Mouse (Mus musculus) embryonic facial prominence, embryonic 11.5 days (tissue): ENCODE measurements around the gene Ptgds. TPM values are rescaled to one million over a fixed set of nuclear protein-coding genes. Genes with fewer than 3 reads are reported as not detected.

Source experiments
- ATAC-seq: fragments of 200-750 bp; cut with Nextera tagmentation; replicated peaks from 2 replicates; pipeline ENCODE4 v1.8.0; 2017; ENCODE audit warnings: low read depth; ENCODE audit not compliant: insufficient number of reproducible peaks, low FRiP score, low TSS enrichment
- DNase-seq: peaks from one replicate; pipeline ENCODE4 v3.0.0-alpha.2; 2015; ENCODE audit warnings: low spot score
- H3K27ac ChIP-seq: fragments of 300-500 bp; sonication (generic); replicated peaks from 2 replicates; pipeline ENCODE4 v1.5.1; 2014; ENCODE audit warnings: mild to moderate bottlenecking, low read depth, low read length, control low read depth
- H3K27me3 ChIP-seq: fragments of 300-500 bp; sonication (generic); 2 replicates; pipeline ENCODE4 v1.6.1; 2014; ENCODE audit warnings: mild to moderate bottlenecking, low read length, moderate library complexity, mixed read lengths; ENCODE audit not compliant: control insufficient read depth, insufficient read depth
- H3K36me3 ChIP-seq: fragments of 300-500 bp; sonication (generic); replicated peaks from 2 replicates; pipeline ENCODE4 v1.6.1; 2014; ENCODE audit warnings: low read depth, mild to moderate bottlenecking, low read length, moderate library complexity, mixed read lengths; ENCODE audit not compliant: control insufficient read depth, insufficient read depth
- H3K4me1 ChIP-seq: fragments of 300-500 bp; sonication (generic); 2 replicates; pipeline ENCODE4 v1.6.1; 2014; ENCODE audit warnings: low read length, mixed read lengths; ENCODE audit not compliant: control insufficient read depth, insufficient read depth
- H3K4me2 ChIP-seq: fragments of 300-500 bp; sonication (generic); 2 replicates; pipeline ENCODE4 v1.6.1; 2014; ENCODE audit warnings: low read depth, mild to moderate bottlenecking, control low read depth, low read length, moderate library complexity
- H3K4me3 ChIP-seq: fragments of 300-500 bp; sonication (generic); 2 replicates; pipeline ENCODE4 v1.5.1; 2014; ENCODE audit warnings: low read depth, low read length, control low read depth
- H3K9ac ChIP-seq: fragments of 300-500 bp; sonication (generic); replicated peaks from 2 replicates; pipeline ENCODE4 v1.6.1; 2014; ENCODE audit warnings: mild to moderate bottlenecking, control low read depth, low read length
- H3K9me3 ChIP-seq: fragments of 300-500 bp; sonication (generic); replicated peaks from 2 replicates; pipeline ENCODE4 v1.6.1; 2016; ENCODE audit warnings: mild to moderate bottlenecking, low read length, inconsistent platforms, mixed read lengths; ENCODE audit not compliant: control insufficient read depth
- WGBS: fragments of 180-500 bp; shearing (Covaris S2); extraction: QIAGEN DNeasy Blood & Tissue Kit; methylation state at CpG from one replicate; pipeline ENCODE4 v1.1.7; 2014; 5-methylcytosine and 5-hydroxymethylcytosine counted together
- polyA plus RNA-seq: library from polyadenylated mRNA; unstranded; fragments of >200 nt; fragmentation: Nextera tagmentation; extraction: Ambion mirVana; gene quantifications from 2 replicates; pipeline ENCODE4 v1.2.1, GENCODE M21; 2014

Ptgds gene
- polyA plus RNA-seq, 1 experiment from 2014 or later, result 0.28 TPM

DNA sequence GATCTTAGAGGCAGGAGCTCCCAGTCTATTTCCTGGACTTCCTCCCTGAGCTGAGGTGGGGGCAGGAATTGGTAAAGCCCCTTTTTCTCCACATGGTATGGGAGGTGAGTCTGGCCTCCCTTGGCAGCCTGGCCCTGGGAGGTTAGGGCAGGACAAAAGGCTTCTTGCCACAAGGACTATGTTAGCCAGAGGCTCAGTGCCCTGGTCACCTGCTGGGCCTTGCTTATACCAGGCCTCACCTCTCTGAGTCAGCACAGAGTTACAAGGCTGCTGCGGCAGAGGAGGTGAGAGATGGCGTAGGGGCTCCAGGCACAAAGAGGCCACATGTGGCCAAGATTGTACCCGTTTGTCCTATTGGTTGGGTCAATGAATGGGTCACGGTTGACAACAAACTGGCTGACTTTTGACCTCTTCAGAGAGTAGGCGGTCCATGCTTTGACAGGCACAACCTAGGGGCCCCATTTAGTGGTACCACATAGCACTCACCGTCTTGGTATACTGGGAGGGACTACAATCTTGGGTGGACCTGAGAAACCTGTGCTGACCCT is 38.5 kb downstream of the Ptgds start:
- WGBS, result 52% methylated on average over 6 of the region's 6 CpGs
- Histone ChIP-seq H3K9me3 (no peaks in the 10 kb centered on the region), H3K27ac (no peak overlapping the region), H3K4me1 (no peaks in the 10 kb centered on the region), H3K4me2 (no peak overlapping the region), H3K4me3 (no peak overlapping the region), H3K36me3 (no peaks in the 10 kb centered on the region), H3K9ac (no peak overlapping the region), H3K27me3 (0 out of 2 replicates have a peak, but pooled peaks cover 4% of the 10 kb centered on the region)
- DNase-seq (no peak), ATAC-seq (no peak)

DNA sequence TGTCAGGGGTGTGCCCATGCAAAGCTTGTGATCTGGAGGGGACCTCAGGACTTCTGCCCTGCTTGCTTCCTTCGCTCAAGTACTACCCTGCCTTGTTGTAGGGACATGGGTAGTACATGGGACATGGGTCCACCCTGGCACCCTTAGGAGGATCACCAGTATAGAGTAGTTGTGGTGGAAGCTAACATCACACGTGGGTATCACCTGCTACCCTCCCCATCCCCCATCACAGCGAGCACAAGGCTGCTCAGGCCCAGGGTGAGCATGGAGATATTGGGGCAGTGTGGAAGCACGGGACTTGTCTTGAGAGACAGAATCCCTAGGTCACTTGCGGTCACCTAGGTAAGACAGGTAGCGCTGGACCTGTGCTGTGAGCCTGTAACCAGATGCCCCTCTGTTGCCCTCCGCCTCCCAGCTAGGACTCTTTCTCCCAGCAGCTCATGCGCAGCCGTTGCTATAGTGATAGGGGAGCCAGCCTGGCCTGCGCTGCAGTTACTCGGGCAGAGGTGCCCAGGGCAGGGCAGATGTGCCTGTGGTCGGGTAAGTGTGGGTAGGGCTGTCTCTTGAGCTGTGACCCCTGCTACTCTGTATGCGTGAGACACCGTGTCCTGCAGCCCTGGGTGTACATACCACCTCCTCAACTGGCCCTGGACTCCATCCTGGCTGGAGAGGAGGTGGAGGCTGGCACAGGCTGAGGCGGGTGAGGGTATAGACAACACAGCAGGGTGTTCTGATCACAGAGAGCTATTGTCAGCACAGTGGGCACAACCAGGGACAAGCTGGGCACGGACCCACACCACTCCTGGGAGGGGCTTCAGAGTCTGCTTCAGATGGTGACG is 39.2 kb downstream of the Ptgds start:
- H3K27ac ChIP-seq, result no peak overlapping the region
- H3K27me3 ChIP-seq, result peaks cover 9% of the 10 kb centered on the region
- no peaks in the 10 kb centered on the region for H3K4me1 ChIP-seq
- no peak overlapping the region for H3K4me3 ChIP-seq
- no peak overlapping the region for H3K4me2 ChIP-seq
- no peaks in the 10 kb centered on the region for H3K36me3 ChIP-seq
- no peak for DNase-seq
- 66% methylated on average over 17 of the region's 17 CpGs for WGBS
- H3K9ac ChIP-seq, result no peak overlapping the region
- no peaks in the 10 kb centered on the region for H3K9me3 ChIP-seq
- ATAC-seq, result peak; percentile 29; the same call in 1 of the 2 replicates

DNA sequence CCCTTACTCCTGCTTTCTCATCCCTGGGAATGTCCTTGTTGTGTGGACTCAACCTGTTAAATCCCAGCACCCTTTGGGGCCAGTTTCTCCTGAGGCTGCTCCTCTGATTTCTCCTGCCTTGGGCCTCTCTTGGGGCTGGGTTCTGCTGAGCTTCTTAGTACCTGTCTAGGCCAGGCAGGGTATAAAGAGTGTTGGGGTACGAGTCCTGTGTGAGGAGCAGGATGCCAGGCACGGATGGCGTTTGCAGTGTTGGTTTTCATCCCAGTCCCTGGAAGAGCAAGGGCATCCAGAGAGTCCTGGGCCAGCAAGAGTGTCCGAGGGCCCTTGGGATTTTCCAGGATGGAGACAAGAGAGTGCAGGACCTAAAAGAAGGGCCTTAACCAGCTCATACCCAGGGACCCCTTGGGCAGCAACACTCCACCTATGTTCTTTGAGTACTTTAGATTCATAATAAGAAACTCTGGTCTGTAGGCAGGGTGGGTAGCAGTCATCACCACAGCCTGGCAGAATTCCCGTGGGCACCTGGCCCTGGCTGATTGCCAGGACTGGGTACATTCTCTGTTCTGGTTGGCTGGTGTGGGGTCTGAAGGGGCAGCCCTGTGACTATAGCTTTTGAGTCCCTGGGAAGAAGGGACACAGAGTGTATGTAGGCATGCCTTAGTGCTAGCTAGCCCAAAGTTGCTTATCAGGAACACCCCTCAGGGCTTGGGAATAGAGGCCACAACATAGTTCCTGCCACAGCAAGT is 40.2 kb downstream of the Ptgds start:
- H3K4me1 ChIP-seq, result no peaks in the 10 kb centered on the region
- no peak for ATAC-seq
- peak overlapping the region; percentile 94 for H3K4me2 ChIP-seq
- H3K27ac ChIP-seq, result no peak overlapping the region
- no peaks in the 10 kb centered on the region for H3K9me3 ChIP-seq
- WGBS, result 77% methylated on average over 5 of the region's 5 CpGs
- no peak overlapping the region for H3K9ac ChIP-seq
- H3K36me3 ChIP-seq, result no peaks in the 10 kb centered on the region
- peak overlapping the region; percentile 69; the same call in 1 of the 2 replicates for H3K4me3 ChIP-seq
- DNase-seq, result no peak
- peaks cover 18% of the 10 kb centered on the region for H3K27me3 ChIP-seq

DNA sequence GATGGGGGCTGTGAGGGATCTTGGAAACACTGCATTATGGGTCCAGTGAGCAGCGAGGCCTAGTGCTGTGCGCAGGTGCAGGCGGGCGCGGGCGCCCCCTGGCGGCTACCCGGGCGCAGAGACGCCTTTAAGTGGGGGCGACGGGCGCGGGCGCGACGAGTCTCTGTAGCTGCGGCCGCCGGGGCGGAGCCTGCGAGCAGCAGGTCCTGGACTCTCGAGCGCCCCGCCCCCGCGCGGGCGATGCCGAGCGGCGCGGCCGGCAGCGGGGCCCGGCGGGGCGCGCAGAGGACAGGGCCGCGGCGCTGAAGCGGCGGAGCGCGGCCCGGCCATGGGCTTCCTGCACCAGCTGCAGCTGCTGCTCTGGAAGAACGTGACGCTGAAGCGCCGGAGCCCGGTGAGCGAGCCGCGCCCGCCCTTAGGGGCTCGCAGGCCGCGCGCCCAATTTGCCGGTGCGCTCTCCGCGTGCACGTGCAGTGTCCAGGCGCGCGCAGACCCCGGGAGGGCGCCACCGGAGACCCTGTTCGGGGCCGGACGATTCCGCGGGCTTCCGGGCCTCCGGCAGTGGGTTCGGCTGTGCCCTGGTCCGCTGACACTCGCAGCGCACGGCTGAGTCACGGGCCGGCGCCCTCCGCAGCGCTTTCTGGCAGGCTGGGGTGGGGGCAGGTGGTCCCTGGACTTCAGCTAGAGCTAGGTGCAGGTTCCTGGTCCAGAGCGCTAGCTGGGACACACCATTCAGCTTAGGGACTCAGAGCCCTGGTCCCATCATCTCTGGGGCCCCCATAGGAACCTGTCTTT is 41.2 kb downstream of the Ptgds start, which contains the start of gene Abca2:
TSS of gene Abca2 (plus strand) at position 262 of the 795 bp plus-strand sequence.
- peak within 1 kb of the TSS; percentile 69 for H3K4me3 ChIP-seq
- H3K9me3 ChIP-seq, result no peaks in the 10 kb centered on the region
- peak; percentile 86 for ATAC-seq
- peak; percentile 94 for DNase-seq
- no peak within 1 kb of the TSS; the same call in 1 of the 2 replicates for H3K27ac ChIP-seq
- no peaks in the 10 kb centered on the region for H3K36me3 ChIP-seq
- peak within 1 kb of the TSS; percentile 94 for H3K4me2 ChIP-seq
- peak within 1 kb of the TSS; percentile 79 for H3K9ac ChIP-seq
- no peaks in the 10 kb centered on the region for H3K4me1 ChIP-seq
- under 1% methylated on average over 81 of the region's 89 CpGs for WGBS
- H3K27me3 ChIP-seq, result peaks cover 18% of the 10 kb centered on the region

- peaks cover 18% of the 10 kb centered on the region for H3K27me3 ChIP-seq
- no peak for ATAC-seq
These were observed 42.6 kb downstream of the Ptgds start for GRCm38 (mm10) chr2:25427256-25427655.

DNA sequence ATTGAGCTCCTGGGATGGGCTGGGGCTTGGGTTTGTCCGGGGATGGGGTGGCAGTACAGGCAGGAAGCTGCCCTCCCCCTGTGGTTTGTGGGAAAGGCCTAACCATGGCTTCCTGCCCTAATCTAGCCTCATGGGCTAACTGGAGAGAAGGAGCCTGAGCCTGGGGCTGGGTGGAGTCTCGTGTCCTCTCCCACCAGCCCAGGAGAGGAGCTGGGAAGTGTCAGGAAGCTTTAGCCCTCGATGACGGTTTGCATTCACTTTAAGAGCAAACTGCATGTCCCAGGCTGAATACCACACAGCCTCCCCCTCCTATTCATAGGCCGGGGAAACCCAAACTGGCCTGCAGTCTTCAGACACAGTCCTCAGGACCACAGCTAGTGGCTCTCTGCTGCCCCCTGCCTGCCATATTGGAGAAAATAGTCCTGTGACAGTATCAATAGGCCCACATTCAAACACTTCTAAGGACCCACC is 43.1 kb downstream of the Ptgds start:
- no peak overlapping the region for H3K4me2 ChIP-seq
- no peaks in the 10 kb centered on the region for H3K9me3 ChIP-seq
- no peaks in the 10 kb centered on the region for H3K36me3 ChIP-seq
- no peak for ATAC-seq
- 26% methylated on average over 5 of the region's 5 CpGs for WGBS
- peaks cover 18% of the 10 kb centered on the region for H3K27me3 ChIP-seq
- H3K9ac ChIP-seq, result no peak overlapping the region
- H3K4me3 ChIP-seq, result no peak overlapping the region
- DNase-seq, result peak; percentile 84
- H3K27ac ChIP-seq, result no peak overlapping the region
- no peaks in the 10 kb centered on the region for H3K4me1 ChIP-seq

More at GRCm38 (mm10) chr2:25427256-25427655, 42.6 kb downstream of the Ptgds start:
- Histone ChIP-seq H3K9me3 (no peaks in the 10 kb centered on the region), H3K27ac (no peak overlapping the region), H3K9ac (no peak overlapping the region), H3K4me3 (no peak overlapping the region), H3K4me1 (no peaks in the 10 kb centered on the region), H3K4me2 (no peak overlapping the region), H3K36me3 (no peaks in the 10 kb centered on the region)
- 93% methylated on average over 5 of the region's 5 CpGs for WGBS
- DNase-seq, result no peak

DNA sequence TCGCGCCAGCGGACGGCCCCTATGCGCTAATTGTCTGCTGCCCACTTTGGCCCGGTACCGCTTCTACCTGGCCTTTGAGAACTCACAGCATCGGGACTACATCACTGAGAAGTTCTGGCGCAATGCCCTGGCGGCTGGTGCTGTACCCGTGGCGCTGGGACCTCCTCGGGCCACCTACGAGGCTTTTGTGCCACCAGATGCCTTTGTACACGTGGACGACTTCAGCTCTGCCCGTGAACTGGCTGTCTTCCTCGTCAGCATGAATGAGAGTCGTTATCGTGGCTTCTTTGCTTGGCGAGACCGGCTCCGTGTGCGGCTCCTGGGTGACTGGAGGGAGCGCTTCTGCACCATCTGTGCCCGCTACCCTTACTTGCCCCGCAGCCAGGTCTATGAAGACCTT is 44.4 kb downstream of the Ptgds start:
- 43% methylated on average over 27 of the region's 27 CpGs for WGBS
- Histone ChIP-seq H3K9me3 (no peaks in the 10 kb centered on the region), H3K4me3 (no peak overlapping the region), H3K36me3 (no peaks in the 10 kb centered on the region), H3K9ac (no peak overlapping the region), H3K27me3 (peaks cover 18% of the 10 kb centered on the region), H3K27ac (no peak overlapping the region), H3K4me2 (no peak overlapping the region), H3K4me1 (no peaks in the 10 kb centered on the region)
- DNase-seq (no peak), ATAC-seq (no peak)
